Mouse (Mus musculus) monocyte, adult 5-6 weeks (primary cell): ENCODE results near the gene Vrk2. TPM values are rescaled to one million over a fixed set of nuclear protein-coding genes. Genes with fewer than 3 reads are reported as not detected.

Source experiments
- ATAC-seq: fragments of 153-309, 156-312 bp; replicated peaks from 2 replicates; pipeline ENCODE4 v1.8.0; 2017; ENCODE audit warnings: mild to moderate bottlenecking; ENCODE audit not compliant: low TSS enrichment, insufficient number of reproducible peaks, severe bottlenecking, poor library complexity, low FRiP score
- total RNA-seq: library from RNA; stranded (forward); fragments of 200-1000, 200-491, 200-594 nt; gene quantifications from 3 replicates; pipeline ENCODE4 v1.2.3, GENCODE M21; 2017

Vrk2 gene
- total RNA-seq, result 47.2 to 74.0 TPM (median 63.8 TPM) in 3 replicates

DNA sequence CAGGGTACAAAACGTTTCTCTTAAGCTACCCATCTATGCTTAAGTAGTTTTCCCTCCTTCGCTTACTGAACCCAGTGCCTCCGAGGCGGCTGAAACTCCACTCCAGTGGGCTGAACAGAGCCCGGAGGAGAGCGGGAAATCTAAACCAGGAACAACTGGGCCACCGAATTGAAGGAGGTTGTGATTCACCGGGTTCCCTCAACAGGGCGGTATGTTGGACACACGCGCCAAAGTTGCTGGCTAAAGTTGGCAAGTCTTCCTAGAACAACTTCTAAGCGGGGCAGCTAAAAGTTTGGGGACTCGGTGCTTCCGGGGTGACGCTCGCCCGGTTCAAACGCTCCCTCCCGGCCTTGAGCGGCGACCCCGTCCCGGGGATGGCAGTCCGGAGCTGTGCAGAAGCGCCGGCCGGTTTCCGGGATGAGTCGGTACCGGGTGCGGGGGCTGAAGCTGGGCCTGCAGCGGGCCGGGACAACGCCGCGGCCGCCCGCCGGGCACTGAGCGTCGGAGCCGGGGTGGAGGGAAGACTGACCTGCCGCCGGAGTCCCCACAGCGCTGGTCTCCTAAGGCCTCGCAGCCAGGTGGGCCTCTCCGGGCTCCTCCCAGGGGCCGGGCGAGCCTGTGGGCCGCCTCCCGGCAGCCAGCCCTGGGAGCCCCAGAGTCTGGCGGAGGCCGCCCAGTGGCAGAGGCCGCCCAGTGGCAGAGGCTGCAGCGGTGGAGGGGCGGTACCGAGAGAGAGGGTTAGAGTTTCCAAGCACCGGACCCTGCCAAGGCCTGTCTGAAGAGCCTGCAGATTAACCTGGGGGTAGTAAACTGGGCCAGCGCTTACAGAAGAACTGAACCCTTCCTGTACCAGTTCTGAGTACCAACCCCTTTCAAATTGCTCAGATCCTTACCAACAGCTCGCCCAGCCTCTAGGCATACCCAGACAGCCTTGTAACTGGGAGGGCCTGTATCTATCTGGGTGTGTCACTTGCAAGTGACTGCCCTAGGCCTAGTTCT lies at the start of gene Vrk2, which contains the start of gene Gm6899:
TSS of gene Vrk2 (minus strand) at position 939 of the 999 bp plus-strand sequence.
TSS of gene Gm6899 (plus strand) at position 181 of the 999 bp plus-strand sequence.
- ATAC-seq, result peak; percentile 90

DNA sequence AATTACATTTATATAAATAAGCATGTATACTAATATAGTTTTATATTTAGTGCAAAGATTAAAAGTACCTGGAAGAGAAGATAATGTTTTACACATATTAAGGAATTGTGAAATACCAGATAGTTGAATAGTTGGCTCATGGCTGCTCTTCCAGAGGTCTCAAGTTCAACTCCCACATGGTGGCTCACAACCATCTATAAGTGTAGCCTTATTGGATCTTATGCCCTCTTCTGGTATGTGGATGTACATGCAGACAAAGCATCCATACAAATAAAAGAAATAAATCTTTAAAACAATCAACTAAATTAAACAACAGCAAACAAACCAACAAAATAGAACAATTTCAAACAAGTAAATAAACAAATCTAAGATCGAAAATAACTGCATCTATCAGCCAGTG lies 48.3 kb upstream of the Vrk2 start:
- no peak for ATAC-seq

DNA sequence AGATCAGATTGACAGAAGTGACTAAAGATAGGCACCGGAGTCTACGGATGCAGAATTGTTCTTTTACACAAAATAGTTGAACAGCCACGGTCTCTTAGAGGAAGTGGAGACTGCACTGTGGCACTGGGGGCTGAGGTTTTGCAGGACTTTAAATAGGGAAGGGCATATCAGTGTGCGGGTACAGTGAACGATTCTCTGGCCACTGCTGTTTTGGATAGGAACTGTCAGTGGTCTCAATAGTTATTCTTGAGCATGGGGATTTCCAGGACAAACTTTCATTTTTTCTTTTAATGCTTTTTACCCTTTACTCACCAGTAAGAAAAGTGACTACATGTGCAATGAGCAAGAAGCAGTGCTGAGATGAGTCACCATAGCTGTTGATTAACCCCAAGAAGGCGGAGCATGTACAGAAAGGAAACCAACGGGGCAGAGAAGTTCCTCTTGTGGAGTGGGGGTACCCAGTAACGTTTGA lies 46.6 kb upstream of the Vrk2 start:
- peak; percentile 97 for ATAC-seq

DNA sequence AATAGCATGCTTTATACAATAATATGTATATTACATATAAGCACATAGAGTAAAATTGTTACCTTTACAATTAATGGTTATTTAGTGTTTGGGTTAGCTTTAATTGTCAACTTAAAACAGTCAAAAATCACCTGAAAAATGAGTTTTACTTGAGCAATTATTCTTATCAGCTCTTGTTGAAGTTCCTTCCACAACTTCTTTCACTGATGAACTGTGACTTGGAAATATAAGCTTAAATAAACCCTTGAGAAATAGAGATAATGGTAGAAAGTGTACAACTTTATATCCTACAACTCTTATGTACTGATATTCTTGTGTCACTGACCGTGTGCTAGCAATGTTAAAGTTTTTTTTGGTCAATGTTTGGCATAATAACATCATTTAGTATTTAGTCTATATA lies 42.4 kb upstream of the Vrk2 start:
- no peak for ATAC-seq

DNA sequence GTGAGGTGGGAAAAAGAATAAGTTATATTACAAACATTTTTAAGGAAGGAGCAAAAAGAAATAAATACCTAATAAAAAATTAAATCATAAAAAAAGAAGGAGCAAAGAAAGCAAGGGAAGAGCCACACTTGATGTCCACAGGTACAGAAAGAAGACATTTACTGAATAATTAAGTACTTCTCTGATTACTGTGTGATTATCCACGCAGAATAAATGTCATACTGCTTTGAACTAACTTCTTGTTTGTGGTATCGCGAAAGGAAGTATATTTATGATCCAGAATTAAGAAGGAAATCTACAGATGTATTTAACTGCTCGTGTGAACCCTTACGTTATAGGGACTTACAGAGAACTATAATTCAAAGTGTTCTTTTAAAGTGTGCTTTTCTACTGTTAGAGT lies 28.9 kb upstream of the Vrk2 start:
- no peak for ATAC-seq

DNA sequence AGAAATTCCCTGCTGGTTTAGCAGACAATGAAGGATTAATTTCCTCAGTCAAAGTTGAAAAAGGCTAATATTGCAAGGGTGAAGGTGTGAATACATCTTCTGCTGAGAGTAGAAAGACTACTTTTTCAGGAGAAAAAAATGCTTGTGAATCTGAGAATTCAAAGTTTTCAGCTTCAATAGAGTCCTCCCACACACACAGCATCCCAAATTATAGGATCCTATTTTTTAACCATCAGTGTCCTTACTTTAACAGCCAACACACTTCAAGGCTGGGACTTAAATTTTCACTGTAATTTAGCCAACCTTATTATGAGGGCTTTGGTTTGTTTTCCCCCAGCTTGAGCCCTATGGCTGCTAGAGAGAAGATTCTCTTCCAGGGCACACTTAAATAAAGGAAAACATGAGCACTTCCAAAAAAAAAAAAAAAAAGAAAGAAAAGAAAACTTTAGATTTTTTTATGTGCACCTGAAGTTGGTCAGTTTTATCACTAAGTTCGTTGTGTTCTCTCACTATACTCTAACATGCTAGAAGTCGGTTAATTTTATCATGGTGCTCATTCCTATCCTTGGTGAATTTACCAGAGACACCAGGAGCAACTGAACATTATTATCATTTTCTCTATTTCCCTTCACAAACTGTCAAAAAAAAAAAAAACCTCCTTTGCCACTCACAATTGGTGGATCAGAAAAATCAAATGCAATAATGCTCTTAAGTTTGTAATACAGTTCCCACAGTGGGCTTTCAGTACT lies 24.9 kb upstream of the Vrk2 start:
- ATAC-seq, result no peak

DNA sequence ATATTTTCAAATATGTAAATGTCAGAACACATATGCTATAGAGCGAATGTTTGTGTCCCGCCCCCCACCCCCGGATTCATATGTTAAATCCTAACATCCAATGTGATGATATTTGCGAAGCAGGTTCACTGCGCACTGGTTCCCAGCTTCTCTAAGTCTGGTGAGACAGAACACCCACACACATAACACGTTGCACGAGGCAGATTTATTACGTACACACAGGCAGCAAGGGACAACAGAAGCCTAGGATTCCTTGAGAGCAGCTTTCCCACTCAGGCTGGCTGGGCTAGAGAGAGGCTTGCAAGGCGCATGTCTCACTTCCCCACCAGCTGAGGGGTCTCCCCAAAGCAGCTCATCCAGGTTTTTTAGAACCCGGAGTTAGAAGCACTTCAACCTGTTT lies 15.0 kb upstream of the Vrk2 start:
- no peak for ATAC-seq

DNA sequence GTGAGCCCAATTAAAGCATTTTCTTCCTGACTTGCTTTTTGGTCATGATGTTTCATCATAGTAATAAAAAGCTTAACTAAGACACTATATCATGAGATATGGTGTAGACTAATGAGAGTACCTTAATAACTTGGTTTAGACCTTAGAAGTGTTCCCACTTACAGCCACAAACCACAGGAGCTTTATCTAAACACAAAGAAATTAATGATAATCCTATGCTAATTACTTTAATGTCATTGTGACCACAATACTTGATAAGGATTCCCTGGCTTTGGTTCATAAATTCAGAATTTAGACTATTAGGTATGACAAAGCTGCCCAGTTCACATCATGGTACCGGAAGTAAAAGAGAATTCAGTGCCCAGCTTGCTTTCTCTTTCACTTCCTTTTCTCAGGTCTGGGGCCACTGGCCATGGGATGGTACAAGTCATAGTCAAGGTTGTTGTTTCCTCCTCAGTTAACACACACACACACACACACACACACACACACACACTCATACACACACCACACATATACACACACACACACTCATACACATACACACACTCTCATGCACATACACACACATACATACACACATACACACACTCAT lies 10.4 kb upstream of the Vrk2 start:
- peak; percentile 90 for ATAC-seq

DNA sequence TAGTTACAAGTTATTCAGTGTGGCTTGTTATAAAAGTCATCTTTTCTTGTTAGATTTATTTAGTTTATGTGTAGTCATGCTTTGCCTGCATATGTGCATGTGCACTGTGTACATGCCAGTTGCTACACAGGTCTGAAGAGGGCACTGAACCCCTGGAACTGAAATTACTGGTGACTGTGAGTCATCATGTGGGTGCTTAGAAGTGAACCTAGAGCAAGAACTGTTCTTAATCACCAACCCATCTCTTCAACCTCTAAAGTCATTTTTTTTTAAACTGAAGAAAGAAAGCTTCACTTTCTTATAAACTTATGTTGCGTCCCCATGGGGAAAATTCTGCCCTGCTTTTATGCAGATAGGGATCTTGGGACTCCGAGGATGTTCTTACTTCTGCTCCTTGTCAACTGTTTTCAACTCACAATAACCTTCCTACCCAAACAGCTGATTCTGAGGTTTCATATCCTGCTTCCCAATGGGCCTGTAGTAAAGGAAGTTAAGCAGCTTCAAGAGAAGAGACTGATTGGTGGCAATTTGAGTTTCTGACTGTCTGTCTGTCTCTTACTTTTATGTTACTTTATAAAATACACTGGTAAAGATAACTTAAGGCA lies 7.9 kb upstream of the Vrk2 start:
- no peak for ATAC-seq

DNA sequence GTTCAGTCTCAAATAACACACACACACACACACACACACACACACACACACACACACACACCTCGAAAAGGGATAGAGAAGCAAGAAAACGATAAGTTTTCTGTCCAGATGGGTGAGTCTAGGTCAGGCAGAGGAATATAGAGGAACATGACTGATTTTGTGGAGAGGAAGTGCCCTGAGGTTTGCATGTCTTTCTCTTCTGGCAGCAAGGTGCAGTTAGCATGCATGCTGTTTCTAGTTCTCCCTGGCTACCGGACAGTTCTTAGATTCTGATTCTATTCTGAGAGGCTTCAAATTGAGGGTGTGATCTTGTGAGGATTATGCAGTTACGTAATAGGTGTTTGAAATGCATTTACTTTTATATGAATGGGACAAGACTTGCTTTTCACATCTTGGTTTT lies 6.9 kb upstream of the Vrk2 start:
- no peak; the same call in 1 of the 2 replicates for ATAC-seq

DNA sequence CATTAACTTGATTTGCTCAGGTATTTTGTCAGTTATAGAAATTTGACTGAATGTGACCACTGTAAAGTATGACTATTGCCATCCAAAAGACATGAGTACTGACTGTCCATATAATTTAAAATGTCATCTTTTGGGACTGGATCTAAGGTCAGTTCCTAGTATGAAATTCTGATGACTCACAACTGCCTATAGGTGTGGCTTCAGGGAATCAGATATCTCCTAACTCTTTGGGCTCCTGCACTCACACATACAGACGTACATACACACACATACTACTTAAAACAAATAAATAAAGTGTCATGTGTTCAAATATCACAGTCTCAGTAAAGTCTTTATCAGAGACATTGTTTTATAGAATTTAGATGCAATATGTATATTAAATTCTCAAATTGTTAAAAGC lies 5.1 kb upstream of the Vrk2 start:
- no peak for ATAC-seq

DNA sequence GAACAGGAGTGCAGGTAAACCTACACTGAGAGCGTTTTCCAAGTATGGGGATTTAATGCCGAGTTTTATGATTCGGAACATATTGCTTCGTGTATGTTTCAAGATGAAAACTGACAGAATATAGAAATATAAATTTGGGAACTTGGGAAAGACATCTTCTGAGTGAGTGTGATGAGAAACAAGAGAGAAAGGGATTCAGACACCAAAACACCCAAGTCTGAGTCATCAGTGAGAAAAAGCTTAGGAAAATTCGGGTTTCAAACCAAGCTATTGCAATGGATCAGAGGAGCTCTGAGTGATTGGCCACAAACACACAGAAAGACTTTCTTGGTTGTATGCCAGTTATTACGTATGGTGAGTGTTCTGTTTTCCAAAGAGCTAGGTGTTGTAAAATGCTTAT lies 4.0 kb upstream of the Vrk2 start:
- ATAC-seq, result no peak

DNA sequence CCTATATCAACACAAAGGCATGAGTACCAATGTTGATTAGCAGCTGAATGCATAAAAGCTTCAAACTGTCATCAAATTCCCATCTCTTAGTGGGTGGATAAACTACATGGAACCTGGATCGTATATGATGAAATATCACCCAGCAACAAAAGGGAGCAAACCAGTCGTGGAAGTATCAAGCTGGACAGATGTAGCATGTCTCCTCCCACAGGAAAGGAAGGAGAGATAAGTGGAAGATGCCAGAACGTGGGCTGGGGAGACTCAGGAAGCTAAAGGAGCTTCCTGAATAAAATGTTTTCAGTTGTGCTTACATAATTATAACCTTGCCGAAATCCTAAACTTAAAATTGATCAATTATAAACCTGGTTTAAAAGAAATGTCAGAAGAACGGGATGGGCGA lies 3.3 kb upstream of the Vrk2 start:
- ATAC-seq, result no peak

DNA sequence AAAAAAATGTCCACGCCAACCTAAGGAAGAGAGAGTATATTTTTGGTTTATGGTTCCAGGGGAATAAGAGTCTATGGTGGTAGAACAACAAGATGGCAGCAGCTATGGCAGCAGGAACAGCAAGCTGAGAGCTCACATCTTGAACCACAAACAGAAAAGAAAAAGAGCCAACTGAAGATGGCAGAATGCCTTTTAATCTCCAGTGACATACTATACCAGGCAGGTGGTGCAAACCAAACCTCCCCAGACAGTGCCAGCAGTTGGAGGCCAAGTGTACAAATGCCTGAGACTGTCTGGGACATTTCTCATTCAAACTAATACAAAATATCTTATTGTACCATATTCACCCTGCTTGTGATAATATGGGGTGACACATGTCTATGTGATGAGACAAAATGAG lies 2.4 kb upstream of the Vrk2 start:
- no peak for ATAC-seq

DNA sequence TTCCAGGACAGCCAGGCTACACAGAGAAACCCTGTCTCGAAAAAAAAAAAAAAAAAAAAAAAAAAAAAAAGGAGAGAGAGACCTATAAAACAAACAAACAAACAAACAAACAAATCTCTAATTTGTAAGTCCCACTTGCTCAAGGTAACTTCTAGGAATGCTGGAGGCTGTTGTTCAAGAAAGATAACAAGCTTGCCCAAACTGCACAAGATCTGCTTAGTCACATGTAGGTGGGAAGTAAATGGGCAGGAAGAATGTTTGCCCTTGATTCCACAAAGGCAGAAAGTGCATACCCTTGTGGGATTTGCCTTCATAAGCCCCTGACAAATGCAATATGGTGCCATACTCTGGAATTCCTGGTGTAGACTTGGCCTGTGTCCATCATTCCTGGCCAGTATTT lies 688 bp upstream of the Vrk2 start:
- no peak for ATAC-seq

DNA sequence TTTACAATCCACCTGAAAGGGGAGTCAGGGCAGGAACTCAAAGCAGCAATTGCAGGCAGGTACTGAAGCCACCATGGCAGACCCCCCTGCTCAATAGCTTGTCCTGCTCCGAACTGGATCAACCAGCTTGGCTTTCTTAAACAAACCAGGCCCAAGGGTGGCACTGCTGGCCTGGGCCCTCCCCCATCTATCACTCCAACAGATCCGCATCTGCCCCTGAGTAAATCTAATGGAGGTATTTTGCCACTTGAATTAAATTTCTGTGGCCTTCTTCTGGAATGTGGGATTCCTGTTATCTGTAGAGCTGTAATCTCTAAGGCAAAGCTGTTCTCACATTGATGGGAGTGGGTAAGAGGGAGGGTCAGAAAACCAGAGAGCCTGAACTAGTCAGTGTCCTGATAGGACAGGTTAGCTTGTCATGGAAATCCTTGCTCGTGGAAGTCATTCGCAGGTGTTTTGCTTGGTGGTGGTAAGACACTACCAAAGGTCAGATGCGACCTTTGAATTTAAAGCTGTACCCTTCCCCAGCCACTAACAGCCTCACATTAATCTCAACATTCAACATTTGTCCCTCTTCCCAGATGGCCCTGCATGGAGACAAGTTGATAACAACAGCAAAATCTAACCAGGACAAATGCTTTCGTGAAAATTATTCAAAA lies 1.3 kb downstream of the Vrk2 start:
- ATAC-seq, result no peak

DNA sequence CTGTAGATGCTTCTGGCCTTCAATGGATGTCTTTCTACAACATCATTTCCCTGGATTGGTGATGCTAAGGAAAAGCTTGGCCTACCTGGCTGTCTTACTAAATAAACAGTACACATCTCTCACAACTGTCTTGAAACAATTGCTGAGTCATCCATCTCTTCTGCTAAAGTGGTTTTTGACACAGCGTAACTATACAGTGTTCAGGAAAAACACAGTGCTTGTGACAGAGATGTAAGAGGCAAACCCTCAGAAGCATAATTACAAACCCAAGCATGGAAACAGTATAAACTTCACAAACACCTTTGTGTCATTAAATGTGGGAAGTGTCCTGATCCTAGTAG lies 6.6 kb downstream of the Vrk2 start:
- ATAC-seq, result 0 out of 2 replicates have a peak, but pooled peaks have one; percentile 1

DNA sequence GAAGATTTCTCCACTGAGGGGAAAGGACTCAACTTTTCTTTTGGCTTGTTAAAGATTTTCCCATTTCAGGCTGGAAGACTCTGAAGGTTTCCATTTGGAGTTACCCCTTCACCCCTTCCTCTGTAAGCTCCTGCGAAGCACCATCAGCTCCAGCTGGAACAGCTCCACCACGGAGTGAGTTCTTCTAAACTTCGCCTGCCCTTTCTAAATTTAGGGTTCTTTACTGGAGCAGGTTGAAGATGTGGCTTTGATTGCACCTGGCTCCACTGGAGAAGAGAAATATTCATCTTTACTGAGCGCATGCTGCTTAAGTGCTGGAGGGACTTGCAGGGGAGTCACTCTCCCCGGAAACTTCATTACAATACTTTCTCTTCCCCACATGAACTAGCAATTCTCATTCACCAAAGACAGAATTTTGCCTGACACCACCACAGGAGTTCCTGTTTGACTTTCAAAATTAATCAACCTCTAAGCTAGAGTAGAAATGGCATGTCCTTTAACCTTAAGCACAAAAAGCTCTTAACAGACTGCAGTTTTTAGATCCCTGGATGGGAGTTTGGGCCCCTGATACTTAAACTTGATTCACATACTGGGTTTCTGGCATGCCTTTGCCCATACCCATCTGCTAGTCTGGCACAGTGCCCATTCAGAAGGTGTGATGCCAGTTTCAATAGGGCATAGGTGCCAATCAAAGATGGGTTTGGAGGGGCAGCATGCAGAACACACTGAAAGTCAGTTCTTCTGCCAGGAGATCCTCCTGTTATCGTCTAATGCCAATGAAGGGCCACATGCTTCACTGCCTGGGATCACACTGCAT lies 7.2 kb downstream of the Vrk2 start:
- ATAC-seq, result peak; percentile 67
